Mouse (Mus musculus) lung, adult 10 weeks (tissue): ENCODE data around the gene Zscan12. TPM values are rescaled to one million over a fixed set of nuclear protein-coding genes. Genes with fewer than 3 reads are reported as not detected.

Source experiments
- polyA plus RNA-seq: library from polyadenylated mRNA; stranded (reverse); fragments of 350-450 nt; fragmentation: Illumina TruSeq; extraction: RNeasy Lipid Tissue Mini Kit (QIAGEN cat#74804); gene quantifications from one replicate; pipeline ENCODE4 v1.2.3, GENCODE M21; 2014; ENCODE audit warnings: low read depth, low replicate concordance; ENCODE audit not compliant: insufficient read depth

The Zscan12 gene
- 4.6 TPM for polyA plus RNA-seq

DNA sequence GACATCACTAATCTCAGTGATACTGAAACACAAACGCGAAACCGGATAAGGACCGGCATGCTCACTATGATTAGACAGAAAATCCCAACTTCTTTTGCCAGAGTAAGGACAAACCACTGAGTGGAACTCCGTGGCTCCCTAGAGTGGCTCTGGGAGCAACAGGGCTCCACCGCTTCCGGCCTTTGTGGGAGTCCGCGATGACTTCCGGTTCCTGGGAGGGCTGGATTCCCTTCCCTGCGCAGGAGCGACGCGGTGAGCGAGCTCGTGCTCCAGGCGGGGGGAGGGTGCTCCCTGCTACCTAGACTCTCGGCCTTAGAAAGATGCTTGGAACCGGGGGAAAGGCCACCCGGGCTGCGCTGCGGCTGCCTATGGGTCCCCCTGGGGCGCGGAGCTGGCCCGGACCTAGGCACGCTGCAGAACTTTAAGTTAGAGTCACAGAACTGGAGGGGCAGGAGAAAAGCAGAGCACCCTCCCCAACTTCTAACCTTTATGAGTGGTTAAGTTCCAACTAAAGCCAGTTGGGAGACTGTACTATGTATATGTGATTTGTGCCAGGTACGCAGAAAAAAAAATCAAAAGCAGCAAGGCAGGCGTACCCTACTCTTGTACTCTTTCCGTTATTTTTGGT is at the start of gene Zscan12:
Zscan12 (plus strand) TSS at position 200 of the 628 bp plus-strand sequence.

DNA sequence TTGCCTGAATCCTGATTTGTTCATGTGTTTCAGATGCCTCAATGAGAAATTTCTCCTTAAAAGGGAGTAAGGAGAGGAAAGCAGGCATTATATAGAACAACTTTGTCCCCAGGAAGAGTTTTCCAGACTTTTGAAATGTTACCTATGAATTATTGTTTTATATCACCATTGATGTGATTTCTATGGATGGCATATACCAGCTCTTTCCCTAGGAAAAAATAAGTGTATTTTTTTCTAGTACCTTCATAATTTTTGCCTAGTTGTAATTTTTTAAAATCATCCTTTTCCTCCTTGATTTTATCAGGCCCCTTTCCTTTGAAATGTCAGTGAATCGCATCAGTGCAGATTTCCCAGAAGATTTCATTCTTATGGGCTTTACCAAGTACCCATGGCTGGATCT is 16.0 kb upstream of the Zscan12 start, which contains the start of gene Olfr1367:
Olfr1367 (plus strand) TSS at position 301 of the 400 bp plus-strand sequence.

DNA sequence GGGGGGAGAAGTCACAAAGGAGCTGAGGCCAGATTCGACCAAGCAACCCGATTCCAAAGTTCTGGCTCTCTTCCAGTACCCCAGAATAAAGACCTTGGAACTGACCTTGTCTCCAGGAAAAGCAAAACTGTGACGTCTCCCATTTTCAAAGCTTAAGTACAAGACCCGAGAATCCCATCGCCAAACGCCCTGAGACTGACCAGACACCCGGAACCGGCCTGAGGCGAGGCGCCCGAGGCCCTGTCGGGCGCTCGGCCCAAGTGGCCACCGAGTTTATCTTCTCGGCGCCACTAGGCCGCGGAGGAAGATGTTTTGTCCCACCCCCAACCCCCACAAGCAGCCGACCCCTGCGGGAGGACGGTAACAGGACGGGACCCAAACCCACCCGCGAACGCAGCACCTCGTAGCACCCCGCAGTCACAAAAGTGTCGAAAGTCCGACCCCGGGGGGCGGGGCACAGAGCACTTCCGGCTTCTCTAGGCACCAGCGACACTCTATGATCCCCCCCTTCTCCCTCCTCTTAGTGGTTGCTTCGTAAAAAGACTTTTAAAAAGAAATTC is 39.7 kb downstream of the Zscan12 start, which contains the start of gene Zkscan3:
Zkscan3 (minus strand) TSS at position 469 of the 560 bp plus-strand sequence.

Other genes with a start within 250 kb of the Zscan12 start
- gene Olfr263, start 233.2 kb upstream of the Zscan12 start, polyA plus RNA-seq = not detected
- gene Olfr1368, start 217.0 kb upstream of the Zscan12 start, polyA plus RNA-seq = not detected
- 29.6 TPM for gene Trim27, start 183.4 kb upstream of the Zscan12 start, polyA plus RNA-seq
- gene Gpx5, start 70.1 kb upstream of the Zscan12 start, polyA plus RNA-seq = not detected
- gene Gpx6, start 50.7 kb upstream of the Zscan12 start, polyA plus RNA-seq = not detected
- not detected for gene Olfr1367, start 15.9 kb upstream of the Zscan12 start, polyA plus RNA-seq
- 20.6 TPM for gene Zkscan3, start 39.9 kb downstream of the Zscan12 start, polyA plus RNA-seq
- gene Pgbd1, start 78.2 kb downstream of the Zscan12 start, polyA plus RNA-seq = 1.1 TPM
- gene Zscan26, start 90.9 kb downstream of the Zscan12 start, polyA plus RNA-seq = 19.4 TPM
- gene Nkapl, start 105.7 kb downstream of the Zscan12 start, polyA plus RNA-seq = 0.95 TPM
- gene Zkscan4, start 116.1 kb downstream of the Zscan12 start, polyA plus RNA-seq = 2.1 TPM
- not detected for gene Gm10065, start 116.6 kb downstream of the Zscan12 start, polyA plus RNA-seq
- gene AK157302, start 132.4 kb downstream of the Zscan12 start, polyA plus RNA-seq = 0.23 TPM
- gene Gm11273, start 138.6 kb downstream of the Zscan12 start, polyA plus RNA-seq = 1.6 TPM
- 1.7 TPM for gene Zkscan8, start 168.3 kb downstream of the Zscan12 start, polyA plus RNA-seq
- not detected for gene Olfr1366, start 180.0 kb downstream of the Zscan12 start, polyA plus RNA-seq
- gene Olfr1535, start 197.1 kb downstream of the Zscan12 start, polyA plus RNA-seq = not detected
- not detected for gene Olfr1364, start 218.9 kb downstream of the Zscan12 start, polyA plus RNA-seq